Mouse (Mus musculus) kidney, adult 2 months (tissue): ENCODE results near the gene Ssr2. TPM values are rescaled to one million over a fixed set of nuclear protein-coding genes. Genes with fewer than 3 reads are reported as not detected.
"Not testable (repeated sequence)": the region's sequence is repeated elsewhere in the genome, so short reads cannot be mapped to it uniquely, and the experiment has no call there.

Experiments
- DNase-seq: peaks from one replicate; pipeline ENCODE4 v3.0.0; 2021
- H3K27ac ChIP-seq: fragments of 200-500 bp; 2 replicates; pipeline ENCODE4 v1.5.1; 2012; ENCODE audit warnings: low read depth, low read length, control low read depth, inconsistent platforms; ENCODE audit not compliant: insufficient read depth
- H3K27me3 ChIP-seq: fragments of 200-500 bp; replicated peaks from 2 replicates; pipeline ENCODE4 v1.6.1; 2012; ENCODE audit warnings: mild to moderate bottlenecking, moderate library complexity, low read length, inconsistent platforms; ENCODE audit not compliant: control insufficient read depth, insufficient read depth
- H3K36me3 ChIP-seq: fragments of 200-500 bp; 2 replicates; pipeline ENCODE4 v1.6.1; 2012; ENCODE audit warnings: mild to moderate bottlenecking, moderate library complexity, low read length, inconsistent platforms; ENCODE audit not compliant: control insufficient read depth, insufficient read depth
- H3K4me1 ChIP-seq: fragments of 200-500 bp; 2 replicates; pipeline ENCODE4 v1.6.1; 2011; ENCODE audit warnings: low read length; ENCODE audit not compliant: control insufficient read depth, insufficient read depth
- H3K4me3 ChIP-seq: fragments of 200-500 bp; 2 replicates; pipeline ENCODE4 v1.5.1; 2011; ENCODE audit warnings: mild to moderate bottlenecking, low read depth, low read length, control low read depth; ENCODE audit not compliant: insufficient read depth
- CTCF ChIP-seq: fragments of 200-500 bp; conservative IDR thresholded peaks from 2 replicates; pipeline ENCODE4 v1.5.1; 2011; ENCODE audit warnings: low read depth, mild to moderate bottlenecking, control low read depth, low read length, moderate library complexity, mixed read lengths; ENCODE audit not compliant: insufficient read depth, insufficient read length
- POLR2A ChIP-seq: fragments of 200-500 bp; IDR thresholded peaks from one replicate; pipeline ENCODE4 v1.6.1; 2011; ENCODE audit warnings: low read depth, low read length, control low read depth
- WGBS: fragments of 180-500 bp; shearing (Covaris S2); methylation state at CpG from one replicate; pipeline ENCODE4 v1.1.7; 2018; 5-methylcytosine and 5-hydroxymethylcytosine counted together
- polyA plus RNA-seq: library from polyadenylated mRNA; depleted of rRNA; stranded (reverse); fragments of >200 nt; gene quantifications from 2 replicates; pipeline ENCODE4 v1.2.3, GENCODE M21; 2012

Ssr2 gene
- polyA plus RNA-seq, 1 experiment: 180 TPM

DNA sequence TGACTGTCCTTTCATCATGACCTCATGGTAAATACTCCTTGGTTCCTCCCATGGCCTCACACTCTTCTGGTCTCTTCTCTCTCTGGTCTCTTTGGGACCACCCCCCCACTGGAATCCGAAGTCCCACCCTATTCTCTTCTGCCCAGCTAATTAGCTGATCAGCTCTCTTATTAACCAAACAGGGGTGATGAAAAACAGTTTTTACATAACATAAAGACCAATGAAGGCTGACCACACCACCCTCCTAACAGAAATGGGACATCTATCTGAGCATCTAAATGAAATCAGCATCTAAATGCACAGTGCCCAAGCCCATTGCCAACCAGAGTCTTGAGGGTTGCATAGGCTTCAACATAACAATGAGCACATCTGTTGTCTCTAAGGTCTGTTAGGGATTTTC is 3.8 kb upstream of the Ssr2 start:
- no peak for DNase-seq
- Histone ChIP-seq H3K27me3 (no peaks in the 10 kb centered on the region), H3K27ac (no peak overlapping the region), H3K4me3 (no peak overlapping the region), H3K4me1 (no peaks in the 10 kb centered on the region), H3K36me3 (peaks cover 3% of the 10 kb centered on the region; the same call in 1 of the 2 replicates)
- WGBS: 80% methylated on average over 1 of the region's 1 CpGs
- TF ChIP-seq POLR2A: no peak
- TF ChIP-seq CTCF: no peak

- no peaks in the 10 kb centered on the region for H3K4me1 ChIP-seq
- no peak overlapping the region for H3K27ac ChIP-seq
- no peak for DNase-seq
- H3K27me3 ChIP-seq: no peaks in the 10 kb centered on the region
- peaks cover 3% of the 10 kb centered on the region; the same call in 1 of the 2 replicates for H3K36me3 ChIP-seq
- TF ChIP-seq CTCF: no peak
- no peak for TF ChIP-seq POLR2A
- no peak overlapping the region for H3K4me3 ChIP-seq
- 76% methylated on average over 2 of the region's 2 CpGs for WGBS
Measured at GRCm38 (mm10) chr3:88572835-88573234, 2.8 kb upstream of the Ssr2 start.

GRCm38 (mm10) chr3:88573810-88574209 is 1.9 kb upstream of the Ssr2 start:
- H3K36me3 ChIP-seq: no peaks in the 10 kb centered on the region
- H3K4me3 ChIP-seq: no peak overlapping the region
- 95% methylated on average over 2 of the region's 2 CpGs for WGBS
- TF ChIP-seq CTCF: no peak
- no peak for TF ChIP-seq POLR2A
- no peak for DNase-seq
- no peaks in the 10 kb centered on the region for H3K27me3 ChIP-seq
- H3K27ac ChIP-seq: no peak overlapping the region
- no peaks in the 10 kb centered on the region; the same call in 1 of the 2 replicates for H3K4me1 ChIP-seq

- 90% methylated on average over 5 of the region's 5 CpGs for WGBS
- DNase-seq, H3K36me3 ChIP-seq, H3K27me3 ChIP-seq, H3K4me3 ChIP-seq, H3K27ac ChIP-seq, H3K4me1 ChIP-seq: not testable (repeated sequence)
Measured at GRCm38 (mm10) chr3:88577846-88578245, 2.2 kb downstream of the Ssr2 start.

DNA sequence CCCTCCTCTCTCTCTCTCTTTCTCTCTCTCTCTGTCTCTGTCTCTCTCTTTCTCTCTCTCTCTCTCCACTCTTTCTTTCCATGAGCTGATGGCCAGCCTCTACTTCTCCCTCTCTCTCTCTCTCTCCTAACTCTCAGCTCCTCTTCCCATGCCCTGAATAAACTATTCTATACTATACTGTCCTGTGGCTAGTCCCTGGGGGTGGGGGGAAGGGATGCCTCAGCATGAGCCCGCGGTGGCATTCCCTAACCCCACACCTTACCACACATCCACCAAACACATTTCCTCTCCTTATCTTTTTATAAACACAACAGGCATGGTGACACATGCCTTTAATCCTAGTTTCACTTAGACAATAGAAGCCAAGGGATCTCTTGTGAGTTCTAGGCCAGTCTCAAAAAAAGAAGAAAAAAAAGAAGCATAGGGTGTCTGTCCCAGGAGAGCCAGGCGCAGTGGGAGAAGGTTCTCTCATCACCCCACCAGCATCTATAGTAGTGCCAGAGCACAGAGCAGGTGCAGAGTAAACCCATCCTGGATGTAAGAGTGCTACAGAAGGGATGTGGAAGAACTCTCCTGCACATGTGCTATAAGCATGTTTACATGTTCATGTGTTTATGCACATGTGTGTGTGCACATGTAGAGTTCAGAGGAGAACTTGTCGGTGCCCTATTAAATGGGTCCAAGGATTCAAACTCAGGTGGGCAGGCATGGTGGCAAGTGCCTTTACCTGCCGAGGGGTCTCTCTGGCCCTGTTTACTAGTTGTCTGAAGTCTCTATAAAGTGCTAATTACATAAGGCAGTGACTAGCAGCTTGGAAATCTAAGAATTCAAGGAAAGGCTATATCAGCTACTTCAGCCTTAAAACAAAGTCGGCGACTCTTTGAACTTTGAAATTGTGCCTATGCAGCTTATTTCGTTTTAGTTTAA is 3.1 kb downstream of the Ssr2 start:
- Histone ChIP-seq H3K27me3 (no peaks in the 10 kb centered on the region), H3K4me1 (peaks cover 6% of the 10 kb centered on the region; the same call in 1 of the 2 replicates), H3K27ac (no peak overlapping the region), H3K4me3 (no peak overlapping the region; the same call in 1 of the 2 replicates), H3K36me3 (no peaks in the 10 kb centered on the region)
- DNase-seq: no peak
- WGBS: 47% methylated on average over 8 of the region's 8 CpGs
- no peak for TF ChIP-seq POLR2A
- TF ChIP-seq CTCF: no peak

GRCm38 (mm10) chr3:88579454-88580117 is 3.9 kb downstream of the Ssr2 start:
- DNase-seq: peak; percentile 91
- Histone ChIP-seq H3K27ac (peak overlapping the region; percentile 25), H3K27me3 (no peaks in the 10 kb centered on the region), H3K4me1 (peaks cover 6% of the 10 kb centered on the region; the same call in 1 of the 2 replicates), H3K4me3 (peak overlapping the region; percentile 67), H3K36me3 (no peaks in the 10 kb centered on the region)
- WGBS: under 1% methylated on average over 34 of the region's 34 CpGs
- TF ChIP-seq CTCF: no peak
- no peak for TF ChIP-seq POLR2A

GRCm38 (mm10) chr3:88585769-88586168 is 10.1 kb downstream of the Ssr2 start:
- H3K4me3 ChIP-seq: no peak overlapping the region
- no peaks in the 10 kb centered on the region for H3K27me3 ChIP-seq
- 94% methylated on average over 6 of the region's 6 CpGs for WGBS
- H3K36me3 ChIP-seq: peaks cover 5% of the 10 kb centered on the region
- no peak for TF ChIP-seq CTCF
- TF ChIP-seq POLR2A: no peak
- H3K27ac ChIP-seq: no peak overlapping the region
- H3K4me1 ChIP-seq: no peaks in the 10 kb centered on the region
- no peak for DNase-seq
